Mouse (Mus musculus) bone marrow macrophage, adult 2 months (primary cell): ENCODE measurements around the gene Zbtb45.

Source experiments
- CTCF ChIP-seq: IDR thresholded peaks from 2 replicates; pipeline ENCODE4 v1.5.1; 2012; ENCODE audit warnings: low read depth, mild to moderate bottlenecking, low read length, moderate library complexity
- POLR2A ChIP-seq: IDR thresholded peaks from 2 replicates; pipeline ENCODE4 v1.6.1; 2012; ENCODE audit warnings: mild to moderate bottlenecking, low read depth, low read length, borderline replicate concordance

DNA sequence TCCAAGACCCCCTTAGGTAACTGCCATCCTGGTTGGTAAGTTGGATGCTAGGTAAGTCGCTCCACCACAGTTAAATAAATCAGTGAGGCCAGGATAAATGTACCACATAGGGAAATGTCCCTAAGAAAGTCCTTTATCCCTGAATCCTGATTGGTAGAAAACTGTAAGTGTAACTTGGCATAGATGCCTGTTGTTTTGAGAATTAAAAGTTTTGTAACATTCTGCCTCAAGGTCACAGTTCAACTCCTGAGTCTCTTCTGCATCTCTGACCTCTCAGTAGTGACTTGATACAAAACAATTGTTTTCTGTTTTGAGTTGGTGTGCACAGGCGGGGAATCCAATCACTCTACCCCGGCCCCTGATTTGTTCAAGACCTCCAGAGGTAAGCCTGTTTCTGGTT, 11.0 kb downstream of the Zbtb45 start, which contains the start of gene Trim28:
- no peak for TF ChIP-seq CTCF
- TF ChIP-seq POLR2A = no peak
